Mouse (Mus musculus): ENCODE measurements at regions not wholly inside any gene's neighbourhood (a gene's known extent, or its start where the extent isn't known, plus 50 kb on each side); places are given as distances from the start of the nearest gene placed in this dataset. TPM values are rescaled to one million over a fixed set of nuclear protein-coding genes. Genes with fewer than 3 reads are reported as not detected.
"Not testable (repeated sequence)": the region's sequence is repeated elsewhere in the genome, so short reads cannot be mapped to it uniquely, and the experiment has no call there.

DNA sequence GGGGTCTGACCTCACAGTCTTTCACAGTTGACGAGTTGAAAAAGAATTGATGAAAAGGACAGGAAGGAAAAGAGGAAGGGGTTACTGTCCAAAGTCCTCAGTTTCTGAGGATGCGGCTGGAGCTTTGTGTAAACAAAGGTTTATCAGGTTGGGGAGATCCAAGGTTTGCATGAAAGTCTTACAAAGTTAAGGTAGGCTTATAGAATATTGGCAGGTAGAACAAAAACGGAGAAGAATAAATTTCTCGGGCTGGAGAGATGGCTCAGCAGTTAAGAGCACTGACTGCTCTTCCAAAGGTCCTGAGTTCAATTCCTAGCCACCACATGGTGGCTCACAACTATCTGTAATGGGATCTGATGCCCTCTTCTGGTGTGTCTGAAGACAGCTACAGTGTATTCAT is 60.9 kb upstream of the Acpp start:
- DNase-seq (ENCODE audit: low spot score) = not testable (repeated sequence)

GRCm38 (mm10) chr9:104387805-104388204 is 50.3 kb upstream of the Acpp start:
- DNase-seq (ENCODE audit: low spot score) = no peak

Small RNAs in the stretch of these regions (microRNA-seq; reads per million reads assigned to microRNA genes)
- gene Mir2136 = not detected
